Mouse (Mus musculus) liver, embryonic 13.5 days (tissue): ENCODE data around the gene L3mbtl3. TPM values are rescaled to one million over a fixed set of nuclear protein-coding genes. Genes with fewer than 3 reads are reported as not detected.

Experiments used
- ATAC-seq: fragments of 200-750 bp; cut with Nextera tagmentation; 2 replicates; pipeline ENCODE4 v1.8.0; 2017; ENCODE audit warnings: low read depth, mild to moderate bottlenecking, moderate number of reproducible peaks, moderate library complexity
- DNase-seq: peaks from one replicate; pipeline ENCODE4 v3.0.0; 2022
- H3K27ac ChIP-seq: fragments of 300-500 bp; sonication (generic); 2 replicates; pipeline ENCODE4 v1.5.1; 2015; ENCODE audit warnings: moderate library complexity, mild to moderate bottlenecking, inconsistent platforms
- H3K27me3 ChIP-seq: fragments of 300-500 bp; sonication (generic); 2 replicates; pipeline ENCODE4 v1.6.1; 2015; ENCODE audit warnings: mild to moderate bottlenecking, inconsistent platforms
- H3K36me3 ChIP-seq: fragments of 300-500 bp; sonication (generic); 2 replicates; pipeline ENCODE4 v1.6.1; 2015; ENCODE audit warnings: mild to moderate bottlenecking, inconsistent platforms
- H3K4me1 ChIP-seq: fragments of 300-500 bp; sonication (generic); replicated peaks from 2 replicates; pipeline ENCODE4 v1.6.1; 2015; ENCODE audit warnings: inconsistent platforms
- H3K4me2 ChIP-seq: fragments of 300-500 bp; sonication (generic); 2 replicates; pipeline ENCODE4 v1.6.1; 2015; ENCODE audit warnings: inconsistent platforms, mild to moderate bottlenecking, moderate library complexity
- H3K4me3 ChIP-seq: fragments of 300-500 bp; sonication (generic); replicated peaks from 2 replicates; pipeline ENCODE4 v1.5.1; 2015; ENCODE audit warnings: mild to moderate bottlenecking, inconsistent platforms
- H3K9ac ChIP-seq: fragments of 300-500 bp; sonication (generic); 2 replicates; pipeline ENCODE4 v1.6.1; 2015; ENCODE audit warnings: mild to moderate bottlenecking, inconsistent platforms
- H3K9me3 ChIP-seq: fragments of 300-500 bp; sonication (generic); replicated peaks from 2 replicates; pipeline ENCODE4 v1.6.1; 2016; ENCODE audit warnings: inconsistent platforms
- WGBS: fragments of 180-500 bp; shearing (Covaris S2); methylation state at CpG from one replicate; pipeline ENCODE4 v1.1.7; 2015; ENCODE audit not compliant: insufficient replicate concordance; 5-methylcytosine and 5-hydroxymethylcytosine counted together
- polyA plus RNA-seq: library from polyadenylated mRNA; unstranded; fragments of >200 nt; fragmentation: Nextera tagmentation; extraction: Ambion mirVana; gene quantifications from 2 replicates; pipeline ENCODE4 v1.2.1, GENCODE M21; 2015

The L3mbtl3 gene
- polyA plus RNA-seq, result 1.7 and 2.5 TPM in 2 replicates

DNA sequence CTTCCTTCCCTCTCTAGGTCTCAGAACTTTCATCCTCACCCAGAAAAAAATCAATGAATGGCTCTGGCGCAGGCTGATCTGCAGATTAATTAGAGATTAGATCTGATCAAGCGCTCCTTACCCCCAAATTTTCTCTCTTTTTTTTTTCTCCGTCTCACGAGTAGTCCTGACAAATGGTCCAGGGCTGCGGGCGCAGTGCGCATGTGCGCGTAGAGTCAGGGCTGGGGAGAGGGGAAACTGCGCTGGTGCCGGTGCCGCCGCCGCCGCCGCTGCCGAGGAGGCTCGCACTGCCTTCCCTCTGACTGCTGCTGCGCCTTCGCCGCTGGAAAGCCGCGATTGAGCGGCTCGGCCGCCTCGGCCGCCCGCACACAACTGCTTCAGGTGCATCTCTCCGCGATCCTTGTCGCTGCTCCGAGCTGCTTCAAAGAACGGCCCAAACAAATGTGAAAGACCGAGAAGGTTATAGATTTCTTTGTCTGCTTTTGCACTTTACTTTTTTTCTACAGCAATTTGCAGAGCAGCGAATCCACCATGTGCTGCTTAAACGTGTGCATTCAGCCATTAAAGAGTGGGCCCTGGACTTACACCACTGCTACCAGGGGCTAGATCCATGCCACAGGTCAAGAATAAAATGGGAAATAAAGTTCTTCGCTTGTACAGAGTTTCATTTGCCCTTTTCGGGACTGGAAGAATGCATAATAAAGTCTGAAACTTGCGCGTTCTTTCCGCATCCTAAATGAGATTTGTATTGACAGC lies at the start of gene L3mbtl3:
TSS of gene L3mbtl3 (minus strand) at position 182 of the 756 bp plus-strand sequence.
- Histone ChIP-seq H3K27me3 (peaks cover 36% of the 10 kb centered on the region), H3K36me3 (no peaks in the 10 kb centered on the region), H3K27ac (peak within 1 kb of the TSS; percentile 67), H3K4me1 (peaks cover 11% of the 10 kb centered on the region), H3K4me2 (peak within 1 kb of the TSS; percentile 88), H3K9me3 (no peaks in the 10 kb centered on the region), H3K4me3 (peak within 1 kb of the TSS; percentile 70), H3K9ac (peak within 1 kb of the TSS; percentile 72)
- peak; percentile 67 for DNase-seq
- WGBS, result 2% methylated on average over 42 of the region's 42 CpGs
- peak; percentile 55 for ATAC-seq

DNA sequence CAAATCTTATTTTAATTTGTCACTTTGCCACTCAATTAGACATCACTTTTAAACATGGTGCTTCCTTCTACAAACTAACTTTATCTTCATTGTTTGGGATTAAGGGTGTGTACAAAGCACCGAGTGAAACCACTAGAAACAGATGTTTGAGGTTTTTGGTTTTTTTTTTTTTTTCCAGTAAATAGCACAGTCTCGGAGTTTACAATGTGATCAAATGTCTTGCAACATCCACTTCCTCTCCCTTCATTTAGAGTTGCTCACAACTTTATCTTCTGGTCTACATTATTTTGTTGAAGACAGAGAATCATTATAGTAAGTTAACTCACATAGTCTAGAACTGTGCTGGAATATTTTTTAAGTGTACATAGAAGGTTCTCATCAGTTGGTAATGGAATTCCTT lies 45.4 kb upstream of the L3mbtl3 start:
- H3K27me3 ChIP-seq, result no peaks in the 10 kb centered on the region
- H3K4me1 ChIP-seq, result no peaks in the 10 kb centered on the region
- ATAC-seq (no peak), DNase-seq (no peak)
- WGBS, result 11% methylated on average over 2 of the region's 2 CpGs
- H3K9me3 ChIP-seq, result no peaks in the 10 kb centered on the region
- H3K27ac ChIP-seq, result no peak overlapping the region
- no peak overlapping the region for H3K9ac ChIP-seq
- H3K4me2 ChIP-seq, result no peak overlapping the region
- H3K36me3 ChIP-seq, result no peaks in the 10 kb centered on the region
- no peak overlapping the region for H3K4me3 ChIP-seq

DNA sequence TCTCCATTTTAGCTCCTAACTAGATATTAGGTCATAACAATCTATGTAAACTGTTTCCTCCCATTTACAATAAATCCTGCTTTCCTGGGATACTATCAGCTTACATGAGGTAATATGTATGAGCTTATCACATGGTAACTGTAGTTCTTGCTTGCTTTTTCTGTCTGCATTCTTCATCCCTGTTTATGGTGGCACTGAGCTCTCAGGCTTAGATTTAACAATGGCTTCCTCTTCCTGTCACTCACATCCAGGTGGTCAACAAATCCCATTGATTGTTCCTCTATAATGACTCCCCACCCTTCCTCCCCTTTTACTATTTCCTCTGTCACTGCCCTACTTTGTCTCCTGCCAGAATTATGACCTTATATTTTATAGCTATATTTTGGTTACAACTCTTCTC lies 12.9 kb upstream of the L3mbtl3 start:
- Histone ChIP-seq H3K4me2 (no peak overlapping the region), H3K27me3 (no peaks in the 10 kb centered on the region), H3K4me1 (no peaks in the 10 kb centered on the region), H3K9ac (no peak overlapping the region), H3K4me3 (no peak overlapping the region), H3K27ac (no peak overlapping the region), H3K9me3 (no peaks in the 10 kb centered on the region), H3K36me3 (no peaks in the 10 kb centered on the region)
- no peak for DNase-seq
- ATAC-seq, result no peak

GRCm38 (mm10) chr10:26377332-26377602 lies 1.5 kb upstream of the L3mbtl3 start:
- H3K27ac ChIP-seq, result no peak overlapping the region
- H3K4me3 ChIP-seq, result no peak overlapping the region
- 68% methylated on average over 6 of the region's 6 CpGs for WGBS
- H3K9ac ChIP-seq, result no peak overlapping the region
- peaks cover 36% of the 10 kb centered on the region for H3K27me3 ChIP-seq
- H3K4me1 ChIP-seq, result peaks cover 11% of the 10 kb centered on the region
- no peaks in the 10 kb centered on the region for H3K36me3 ChIP-seq
- H3K4me2 ChIP-seq, result no peak overlapping the region
- ATAC-seq, result no peak
- no peak for DNase-seq
- H3K9me3 ChIP-seq, result no peaks in the 10 kb centered on the region

- 0 out of 2 replicates have a peak overlapping the region, but pooled peaks have one; percentile 72 for H3K9ac ChIP-seq
- H3K4me3 ChIP-seq, result peak overlapping the region; percentile 70
- no peak for ATAC-seq
- WGBS, result 31% methylated on average over 10 of the region's 10 CpGs
- no peaks in the 10 kb centered on the region for H3K36me3 ChIP-seq
- no peak overlapping the region for H3K27ac ChIP-seq
- DNase-seq, result no peak
- H3K4me2 ChIP-seq, result peak overlapping the region; percentile 88
- H3K4me1 ChIP-seq, result peaks cover 11% of the 10 kb centered on the region
- H3K27me3 ChIP-seq, result peaks cover 36% of the 10 kb centered on the region
- H3K9me3 ChIP-seq, result no peaks in the 10 kb centered on the region
Observed at GRCm38 (mm10) chr10:26376546-26377331, 968 bp upstream of the L3mbtl3 start.

DNA sequence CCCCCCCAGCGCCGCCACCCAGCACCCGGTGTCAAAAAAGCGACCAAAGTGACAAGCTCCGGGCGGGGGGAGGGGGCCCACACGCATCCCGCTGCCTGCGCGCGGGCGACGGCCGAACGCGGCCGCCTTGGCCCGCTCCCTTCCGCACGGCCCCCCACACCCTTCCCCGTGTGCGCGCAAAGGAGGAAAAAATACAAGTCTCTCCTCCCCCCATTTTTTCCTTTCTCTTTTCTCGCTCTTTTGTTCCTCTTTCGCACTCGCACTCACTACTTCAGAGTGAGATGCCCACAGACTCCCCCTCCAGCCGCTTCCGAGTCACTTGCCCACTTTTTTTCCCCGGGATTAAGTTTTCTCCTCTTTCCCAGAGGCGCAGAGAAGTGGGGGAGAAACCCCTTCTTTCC lies 420 bp downstream of the L3mbtl3 start:
- no peaks in the 10 kb centered on the region for H3K36me3 ChIP-seq
- peak overlapping the region; percentile 88 for H3K4me2 ChIP-seq
- peak overlapping the region; percentile 72 for H3K9ac ChIP-seq
- H3K4me1 ChIP-seq, result peaks cover 11% of the 10 kb centered on the region
- H3K27ac ChIP-seq, result peak overlapping the region; percentile 67; the same call in 1 of the 2 replicates
- ATAC-seq (peak; percentile 27; the same call in 1 of the 2 replicates), DNase-seq (no peak)
- WGBS, result 0% methylated on average over 24 of the region's 30 CpGs
- peak overlapping the region; percentile 70 for H3K4me3 ChIP-seq
- H3K9me3 ChIP-seq, result no peaks in the 10 kb centered on the region
- H3K27me3 ChIP-seq, result peaks cover 36% of the 10 kb centered on the region

DNA sequence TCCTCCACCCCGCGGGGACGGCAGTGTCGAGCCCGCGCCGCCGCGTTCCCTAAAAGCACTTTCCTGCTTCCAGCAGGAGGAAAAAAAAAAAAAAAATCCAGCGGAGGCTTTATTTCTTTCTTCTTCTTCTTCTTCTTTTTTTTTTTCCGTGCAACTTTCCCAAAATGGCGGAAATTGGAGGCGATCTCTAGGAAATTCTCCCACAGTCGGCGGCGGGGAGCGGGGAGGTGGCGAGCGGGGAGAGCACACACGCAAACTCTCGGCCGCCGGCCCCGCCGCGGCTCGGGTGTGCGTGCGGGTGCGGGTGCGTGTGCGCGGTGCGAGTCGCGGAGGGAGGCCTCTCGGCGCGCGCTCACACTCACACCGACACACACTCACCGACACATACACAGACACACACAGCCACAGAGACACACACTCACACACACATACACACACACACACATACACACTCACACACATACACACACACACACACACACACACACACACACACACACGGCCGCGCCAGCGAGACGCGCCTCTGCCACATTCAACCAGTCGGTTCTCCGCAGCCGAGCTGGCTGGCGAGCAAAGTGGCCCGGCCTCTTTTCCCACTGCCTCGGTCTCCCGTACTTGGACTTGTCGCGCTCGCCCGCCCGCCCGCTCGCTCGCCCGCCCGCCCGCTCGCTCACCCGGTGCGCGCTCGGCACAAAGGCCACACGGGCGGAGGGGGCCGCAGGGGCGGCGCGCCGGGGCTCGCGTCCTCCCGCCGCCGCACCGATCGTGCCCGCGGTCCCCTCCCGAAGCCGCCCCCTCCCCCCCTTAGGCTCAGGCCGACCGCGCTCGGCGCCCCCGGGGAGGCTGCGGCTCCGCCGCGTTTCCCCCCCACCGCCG lies 1.1 kb downstream of the L3mbtl3 start:
- no peaks in the 10 kb centered on the region for H3K9me3 ChIP-seq
- DNase-seq, result peak; percentile 18
- peak overlapping the region; percentile 70 for H3K4me3 ChIP-seq
- H3K4me2 ChIP-seq, result peak overlapping the region; percentile 88
- no peaks in the 10 kb centered on the region for H3K36me3 ChIP-seq
- peak; percentile 64 for ATAC-seq
- peaks cover 11% of the 10 kb centered on the region for H3K4me1 ChIP-seq
- H3K27ac ChIP-seq, result peak overlapping the region; percentile 67
- H3K27me3 ChIP-seq, result peaks cover 36% of the 10 kb centered on the region
- H3K9ac ChIP-seq, result peak overlapping the region; percentile 72
- WGBS, result 2% methylated on average over 59 of the region's 101 CpGs

DNA sequence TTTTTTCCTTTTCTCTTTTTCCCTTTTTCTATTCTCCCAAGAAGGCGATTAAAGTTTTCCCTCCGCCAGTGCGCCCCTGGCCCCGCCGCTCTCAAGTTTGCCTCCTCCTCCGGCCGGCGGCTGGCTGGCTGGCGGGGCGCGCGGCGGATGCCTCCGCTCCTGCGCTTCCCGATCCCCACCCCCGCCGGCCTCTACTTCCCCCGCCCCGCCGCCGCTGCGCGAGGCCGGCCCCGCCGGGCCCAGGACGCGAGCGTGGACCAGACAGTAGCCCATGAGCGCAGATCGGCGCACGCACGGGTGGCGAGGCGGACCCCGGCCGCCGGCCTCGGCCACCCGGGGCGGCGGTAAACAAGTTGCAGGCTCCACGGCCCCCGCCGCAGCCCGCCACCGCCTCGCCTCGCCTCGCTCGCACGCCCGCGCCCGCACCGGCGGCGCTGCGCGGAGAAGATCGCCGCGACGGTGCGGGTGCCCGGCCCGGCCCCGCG lies 1.8 kb downstream of the L3mbtl3 start:
- Histone ChIP-seq H3K4me2 (peak overlapping the region; percentile 88), H3K4me1 (peaks cover 11% of the 10 kb centered on the region), H3K27me3 (peaks cover 36% of the 10 kb centered on the region), H3K9ac (peak overlapping the region; percentile 72), H3K9me3 (no peaks in the 10 kb centered on the region), H3K27ac (peak overlapping the region; percentile 67), H3K36me3 (no peaks in the 10 kb centered on the region), H3K4me3 (peak overlapping the region; percentile 70)
- DNase-seq, result peak; percentile 17
- ATAC-seq, result peak; percentile 45
- WGBS, result 1% methylated on average over 63 of the region's 71 CpGs

- WGBS, result under 1% methylated on average over 51 of the region's 51 CpGs
- ATAC-seq, result no peak
- peak; percentile 57 for DNase-seq
Observed at GRCm38 (mm10) chr10:26372940-26373931, 2.5 kb downstream of the L3mbtl3 start.

DNA sequence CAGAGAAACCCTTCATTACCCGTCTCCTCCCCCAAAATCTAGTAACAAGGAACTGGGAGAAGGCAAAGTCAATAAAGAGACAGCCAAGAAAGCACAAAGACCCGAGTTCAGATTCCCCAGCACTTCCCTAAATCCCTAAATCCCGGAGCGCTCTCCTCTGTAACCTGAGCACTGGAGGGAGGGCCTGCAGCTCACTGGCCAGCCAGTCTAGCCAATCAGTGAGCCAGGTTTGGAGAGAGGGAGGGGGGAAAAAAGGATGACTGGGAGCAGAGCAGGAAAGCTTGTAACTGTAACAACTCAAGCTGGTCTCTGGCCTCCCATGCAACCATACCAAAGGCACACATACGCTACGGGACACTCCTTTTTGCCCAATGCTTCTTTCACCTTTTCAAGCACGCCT lies 4.4 kb downstream of the L3mbtl3 start:
- Histone ChIP-seq H3K9ac (no peak overlapping the region), H3K4me1 (peaks cover 6% of the 10 kb centered on the region), H3K4me2 (no peak overlapping the region), H3K27me3 (peaks cover 32% of the 10 kb centered on the region), H3K9me3 (no peaks in the 10 kb centered on the region), H3K27ac (no peak overlapping the region), H3K4me3 (no peak overlapping the region), H3K36me3 (peaks cover 6% of the 10 kb centered on the region; the same call in 1 of the 2 replicates)
- WGBS, result 63% methylated on average over 7 of the region's 7 CpGs
- DNase-seq, result no peak
- ATAC-seq, result no peak

More at GRCm38 (mm10) chr10:26372940-26373931, 2.5 kb downstream of the L3mbtl3 start:
- H3K27ac ChIP-seq, result peak overlapping the region; percentile 67; the same call in 1 of the 2 replicates
- H3K9ac ChIP-seq, result peak overlapping the region; percentile 72
- peak overlapping the region; percentile 88 for H3K4me2 ChIP-seq
- no peaks in the 10 kb centered on the region for H3K36me3 ChIP-seq
- peak overlapping the region; percentile 70 for H3K4me3 ChIP-seq
- H3K9me3 ChIP-seq, result no peaks in the 10 kb centered on the region
- peaks cover 36% of the 10 kb centered on the region for H3K27me3 ChIP-seq
- peaks cover 11% of the 10 kb centered on the region for H3K4me1 ChIP-seq
